Mouse (Mus musculus): Measurements from ENCODE around the gene Phldb2. TPM values are rescaled to one million over a fixed set of nuclear protein-coding genes. Genes with fewer than 3 reads are reported as not detected.

Gene Phldb2
- total and polyA plus RNA-seq, 3 experiments, result 0.04 TPM; not detected in 2

GRCm38 (mm10) chr16:45841016-45841415 lies 112.4 kb downstream of the Phldb2 start:
- no peak for TF ChIP-seq TBP (conservative IDR thresholded peaks at IDR 0.05; ENCODE audit: low read depth, low read length)
- no peak overlapping the region for H3K27ac ChIP-seq (ENCODE audit: insufficient read depth, low read depth)
- peaks cover 0 to 4% of the 10 kb centered on the region in 2 experiments; a peak in 1 of 4 replicates for H3K4me1 ChIP-seq (ENCODE audit: control insufficient read depth in 1 of 2, insufficient read depth in 2 of 2)
- dilution Hi-C loops (cut with MboI; ENCODE audit: extremely low pct_ligation_motif_present, extremely low pct_unique_long_range_greater_than_20kb, low sequenced_read_pairs) (no loop called here), in situ Hi-C loops (cut with MboI; ENCODE audit: low pct_ligation_motif_present, low pct_unique_long_range_greater_than_20kb, low sequenced_read_pairs) (no loop called here)
- no peaks in the 10 kb centered on the region for H3K27me3 ChIP-seq (replicated peaks)
- H3K9ac ChIP-seq (ENCODE audit: insufficient read depth, low read depth), result no peak overlapping the region
- H3K4me3 ChIP-seq (replicated peaks in 1 of 3; ENCODE audit: low read depth in 2 of 3, low read length in 2 of 3, poor library complexity in 1 of 3), result no peak overlapping the region
- H3K79me2 ChIP-seq (replicated peaks; ENCODE audit: control insufficient read depth, extremely low read depth, insufficient read depth, poor library complexity, severe bottlenecking), result no peaks in the 10 kb centered on the region
- H3K9me3 ChIP-seq (replicated peaks; ENCODE audit: low read length), result no peaks in the 10 kb centered on the region
- H3K4me2 ChIP-seq (ENCODE audit: insufficient read depth, low read depth, poor library complexity, severe bottlenecking), result no peak overlapping the region
- no peaks in the 10 kb centered on the region for H3K36me3 ChIP-seq (replicated peaks in 1 of 2; ENCODE audit: control insufficient read depth in 1 of 2, insufficient read depth in 1 of 2, low read length in 1 of 2)
- no peak for DNase-seq (ENCODE audit: extremely low read depth)

GRCm38 (mm10) chr16:45837541-45838342 lies 115.7 kb downstream of the Phldb2 start:
- in situ Hi-C loops (cut with MboI; ENCODE audit: low pct_ligation_motif_present, low pct_unique_long_range_greater_than_20kb, low sequenced_read_pairs) (no loop called here), dilution Hi-C loops (cut with MboI; ENCODE audit: extremely low pct_ligation_motif_present, extremely low pct_unique_long_range_greater_than_20kb, low sequenced_read_pairs) (no loop called here)
- Histone ChIP-seq H3K4me2 (ENCODE audit: insufficient read depth, low read depth, poor library complexity, severe bottlenecking) (no peak overlapping the region), H3K9ac (ENCODE audit: insufficient read depth, low read depth) (no peak overlapping the region), H3K79me2 (replicated peaks; ENCODE audit: control insufficient read depth, extremely low read depth, insufficient read depth, poor library complexity, severe bottlenecking) (no peaks in the 10 kb centered on the region), H3K4me1 (ENCODE audit: control insufficient read depth in 1 of 2, insufficient read depth in 2 of 2) (no peaks in the 10 kb centered on the region), H3K27ac (ENCODE audit: insufficient read depth, low read depth) (no peak overlapping the region), H3K36me3 (replicated peaks in 1 of 2; ENCODE audit: control insufficient read depth in 1 of 2, insufficient read depth in 1 of 2, low read length in 1 of 2) (no peaks in the 10 kb centered on the region), H3K27me3 (replicated peaks) (no peaks in the 10 kb centered on the region), H3K9me3 (replicated peaks; ENCODE audit: low read length) (no peaks in the 10 kb centered on the region), H3K4me3 (replicated peaks in 1 of 3; ENCODE audit: low read depth in 2 of 3, low read length in 2 of 3, poor library complexity in 1 of 3) (no peak overlapping the region)
- no peak for TF ChIP-seq SIN3A (IDR thresholded peaks at IDR 0.05; ENCODE audit: low read length)
- no peak for TF ChIP-seq MYC (IDR thresholded peaks at IDR 0.05; ENCODE audit: low read depth, low read length)
- TF ChIP-seq NELFE (IDR thresholded peaks at IDR 0.05; ENCODE audit: low read depth, low read length), result no peak
- TF ChIP-seq USF1 (IDR thresholded peaks at IDR 0.05; ENCODE audit: low read depth, low read length), result no peak
- TF ChIP-seq IRF4 (IDR thresholded peaks at IDR 0.05; ENCODE audit: low read depth, low read length), result no peak
- no peak for TF ChIP-seq E2F4 (IDR thresholded peaks at IDR 0.05; ENCODE audit: insufficient replicate concordance, low read depth, low read length)
- TF ChIP-seq SMC3 (IDR thresholded peaks at IDR 0.05; ENCODE audit: low read depth, low read length), result no peak
- no peak for TF ChIP-seq MAX (IDR thresholded peaks at IDR 0.05; ENCODE audit: low read length)
- no peak for TF ChIP-seq CHD1 (IDR thresholded peaks at IDR 0.05; ENCODE audit: low read depth, low read length)
- no peak for TF ChIP-seq POLR2A (IDR thresholded peaks at IDR 0.05; ENCODE audit: low read depth, low read length)
- no peak for TF ChIP-seq JUND (conservative IDR thresholded peaks at IDR 0.05; ENCODE audit: low read depth, low read length)
- TF ChIP-seq CTCF (conservative IDR thresholded peaks at IDR 0.05 in 1 of 2, IDR thresholded peaks at IDR 0.05 in 1 of 2; ENCODE audit: low read depth in 2 of 2, low read length in 2 of 2), result no peak
- no peak for TF ChIP-seq ZMIZ1 (IDR thresholded peaks at IDR 0.05; ENCODE audit: low read depth, low read length)
- no peak for TF ChIP-seq POLR2AphosphoS2 (IDR thresholded peaks at IDR 0.05; ENCODE audit: low read depth, low read length)
- no peak for TF ChIP-seq GABPA (IDR thresholded peaks at IDR 0.05; ENCODE audit: insufficient replicate concordance, low read depth, low read length)
- no peak for DNase-seq (ENCODE audit: extremely low read depth)
